Mouse (Mus musculus): ENCODE results near the gene Cdc34b. TPM values are rescaled to one million over a fixed set of nuclear protein-coding genes. Genes with fewer than 3 reads are reported as not detected.

The Cdc34b gene
- total and polyA plus RNA-seq, 3 experiments, result 0.21 TPM; not detected in 2

DNA sequence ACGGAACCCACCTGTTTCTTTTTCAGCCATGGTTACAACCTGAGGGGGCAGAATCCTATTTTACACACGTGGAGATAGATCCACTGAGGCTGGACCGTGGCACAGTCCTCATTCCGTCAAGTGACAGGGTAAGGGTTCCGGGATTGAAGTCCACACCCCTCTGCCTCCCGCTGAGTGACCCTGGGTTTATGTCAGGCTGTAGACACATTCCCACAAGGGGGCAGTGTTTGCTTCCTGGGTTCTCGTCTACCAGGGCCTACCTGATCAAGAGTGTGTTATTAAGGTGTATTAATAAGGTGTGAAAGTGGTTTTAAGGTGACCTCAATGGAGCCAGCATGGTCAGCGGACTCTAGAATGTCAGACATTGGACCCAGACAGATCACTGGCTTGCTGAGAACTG, 8.8 kb upstream of the Cdc34b start:
- Histone ChIP-seq H3K9me3 (replicated peaks; ENCODE audit: low read length) (no peaks in the 10 kb centered on the region), H3K4me2 (ENCODE audit: insufficient read depth, low read depth, poor library complexity, severe bottlenecking) (peak overlapping the region; percentile 4; the same call in 1 of the 2 replicates), H3K4me1 (ENCODE audit: control insufficient read depth in 1 of 2, insufficient read depth in 2 of 2) (peaks cover 0 to 5% of the 10 kb centered on the region in 2 experiments; a peak in 1 of 4 replicates), H3K4me3 (replicated peaks in 1 of 3; ENCODE audit: low read depth in 2 of 3, low read length in 2 of 3, poor library complexity in 1 of 3) (no peak overlapping the region), H3K27me3 (replicated peaks) (peaks cover 63% of the 10 kb centered on the region), H3K79me2 (replicated peaks; ENCODE audit: control insufficient read depth, extremely low read depth, insufficient read depth, poor library complexity, severe bottlenecking) (no peaks in the 10 kb centered on the region), H3K36me3 (replicated peaks in 1 of 2; ENCODE audit: control insufficient read depth in 1 of 2, insufficient read depth in 1 of 2, low read length in 1 of 2) (no peaks in the 10 kb centered on the region), H3K9ac (ENCODE audit: insufficient read depth, low read depth) (no peak overlapping the region), H3K27ac (ENCODE audit: insufficient read depth, low read depth) (no peak overlapping the region)
- no peak for TF ChIP-seq TCF12 (IDR thresholded peaks at IDR 0.05; ENCODE audit: low read depth, low read length)
- TF ChIP-seq RCOR1 (conservative IDR thresholded peaks at IDR 0.05; ENCODE audit: low read depth, low read length), result no peak
- no peak for TF ChIP-seq JUND (conservative IDR thresholded peaks at IDR 0.05; ENCODE audit: low read depth, low read length)
- TF ChIP-seq RAD21 (IDR thresholded peaks at IDR 0.05; ENCODE audit: low read depth, low read length), result peak; percentile 35
- no peak for TF ChIP-seq MAZ (IDR thresholded peaks at IDR 0.05; ENCODE audit: low read depth, low read length)
- no peak for TF ChIP-seq MAX (IDR thresholded peaks at IDR 0.05; ENCODE audit: low read length)
- TF ChIP-seq ELF1 (IDR thresholded peaks at IDR 0.05; ENCODE audit: low read depth, low read length), result 0 out of 2 replicates have a peak, but pooled peaks have one; percentile 2
- peak; percentile 47 for TF ChIP-seq SMC3 (IDR thresholded peaks at IDR 0.05; ENCODE audit: low read depth, low read length)
- no peak for TF ChIP-seq SIN3A (IDR thresholded peaks at IDR 0.05; ENCODE audit: low read length)
- TF ChIP-seq NRF1 (IDR thresholded peaks at IDR 0.05; ENCODE audit: low read depth, low read length), result no peak
- no peak for TF ChIP-seq JUN (IDR thresholded peaks at IDR 0.05; ENCODE audit: insufficient read depth, low read depth, low read length)
- no peak for TF ChIP-seq ZNF384 (IDR thresholded peaks at IDR 0.05; ENCODE audit: low read depth, low read length)
- no peak for TF ChIP-seq HCFC1 (IDR thresholded peaks at IDR 0.05; ENCODE audit: low read depth, low read length)
- no peak for TF ChIP-seq GABPA (IDR thresholded peaks at IDR 0.05; ENCODE audit: insufficient replicate concordance, low read depth, low read length)
- no peak for TF ChIP-seq CHD1 (IDR thresholded peaks at IDR 0.05; ENCODE audit: low read depth, low read length)
- peak; percentile 57 to 76 for TF ChIP-seq CTCF (conservative IDR thresholded peaks at IDR 0.05 in 1 of 2, IDR thresholded peaks at IDR 0.05 in 1 of 2; ENCODE audit: low read depth in 2 of 2, low read length in 2 of 2)
- no peak for TF ChIP-seq USF2 (conservative IDR thresholded peaks at IDR 0.05; ENCODE audit: low read depth, low read length)
- TF ChIP-seq EP300 (IDR thresholded peaks at IDR 0.05; ENCODE audit: low read length), result no peak
- TF ChIP-seq CHD2 (IDR thresholded peaks at IDR 0.05; ENCODE audit: low read length), result no peak
- no peak for TF ChIP-seq E2F4 (IDR thresholded peaks at IDR 0.05; ENCODE audit: insufficient replicate concordance, low read depth, low read length)
- DNase-seq (ENCODE audit: extremely low read depth), result peak; percentile 53
- in situ Hi-C loops (cut with MboI; ENCODE audit: low pct_ligation_motif_present, low pct_unique_long_range_greater_than_20kb, low sequenced_read_pairs), result loop anchor here (5.0 to 10.0 kb wide), 2 partner anchors 35 to 202 kb away; partner anchors contain the start of gene Col1a1
- dilution Hi-C loops (cut with MboI; ENCODE audit: extremely low pct_ligation_motif_present, extremely low pct_unique_long_range_greater_than_20kb, low sequenced_read_pairs), result no loop called here

- no peaks in the 10 kb centered on the region for H3K79me2 ChIP-seq (replicated peaks; ENCODE audit: control insufficient read depth, extremely low read depth, insufficient read depth, poor library complexity, severe bottlenecking)
- no peak overlapping the region for H3K4me2 ChIP-seq (ENCODE audit: insufficient read depth, low read depth, poor library complexity, severe bottlenecking)
- no peak overlapping the region for H3K4me3 ChIP-seq (replicated peaks in 1 of 3; ENCODE audit: low read depth in 2 of 3, low read length in 2 of 3, poor library complexity in 1 of 3)
- in situ Hi-C loops (cut with MboI; ENCODE audit: low pct_ligation_motif_present, low pct_unique_long_range_greater_than_20kb, low sequenced_read_pairs) (loop anchor here (10.0 kb wide), 1 partner anchor 199 kb away; the partner anchor contains the start of gene Col1a1), dilution Hi-C loops (cut with MboI; ENCODE audit: extremely low pct_ligation_motif_present, extremely low pct_unique_long_range_greater_than_20kb, low sequenced_read_pairs) (no loop called here)
- H3K9me3 ChIP-seq (replicated peaks; ENCODE audit: low read length), result no peaks in the 10 kb centered on the region
- no peak overlapping the region for H3K9ac ChIP-seq (ENCODE audit: insufficient read depth, low read depth)
- no peak for DNase-seq (ENCODE audit: extremely low read depth)
- TF ChIP-seq USF2 (conservative IDR thresholded peaks at IDR 0.05; ENCODE audit: low read depth, low read length) (no peak), MAFK (IDR thresholded peaks at IDR 0.05; ENCODE audit: insufficient replicate concordance, low read length) (no peak), SMC3 (IDR thresholded peaks at IDR 0.05; ENCODE audit: low read depth, low read length) (no peak), BHLHE40 (IDR thresholded peaks at IDR 0.05; ENCODE audit: low read depth, low read length) (no peak), PAX5 (IDR thresholded peaks at IDR 0.05; ENCODE audit: low read length) (no peak), NELFE (IDR thresholded peaks at IDR 0.05; ENCODE audit: low read depth, low read length) (no peak), MAX (IDR thresholded peaks at IDR 0.05; ENCODE audit: low read length) (no peak), TCF12 (IDR thresholded peaks at IDR 0.05; ENCODE audit: low read depth, low read length) (no peak), POLR2AphosphoS2 (IDR thresholded peaks at IDR 0.05; ENCODE audit: low read depth, low read length) (no peak), E2F4 (IDR thresholded peaks at IDR 0.05; ENCODE audit: insufficient replicate concordance, low read depth, low read length) (no peak), USF1 (IDR thresholded peaks at IDR 0.05; ENCODE audit: low read depth, low read length) (no peak), MAZ (IDR thresholded peaks at IDR 0.05; ENCODE audit: low read depth, low read length) (no peak)
- H3K27ac ChIP-seq (ENCODE audit: insufficient read depth, low read depth), result no peak overlapping the region
- no peaks in the 10 kb centered on the region for H3K36me3 ChIP-seq (replicated peaks in 1 of 2; ENCODE audit: control insufficient read depth in 1 of 2, insufficient read depth in 1 of 2, low read length in 1 of 2)
- peaks cover 82% of the 10 kb centered on the region for H3K27me3 ChIP-seq (replicated peaks)
- H3K4me1 ChIP-seq (ENCODE audit: control insufficient read depth in 1 of 2, insufficient read depth in 2 of 2), result peaks cover 0 to 5% of the 10 kb centered on the region in 2 experiments; a peak in 1 of 4 replicates
These were observed 5.8 kb upstream of the Cdc34b start for GRCm38 (mm10) chr11:94735746-94736145.

All from CH12.LX (cell line).